ENCODE assay signal across 8 mouse cellular contexts in genomic region chr16:30063984-30064453, GRCm38 (mm10). TPM values are rescaled to one million over a fixed set of nuclear protein-coding genes. Genes with fewer than 3 reads are reported as not detected.
DNase-seq lines count a peak whose midpoint lies in the region; ATAC-seq and TF ChIP-seq lines count a peak whose summit lies in the region.

Gene Hes1, plus strand, starts transcription at chr16:30064384.

- H3K4me3 ChIP-seq in C2C12 (ENCODE audit: insufficient read depth, poor library complexity, severe bottlenecking), result peak within 1 kb of the TSS; percentile 68
- peak within 1 kb of the TSS; percentile 55 for H3K4me3 ChIP-seq in bone marrow, adult 2 months (replicated peaks; ENCODE audit: control insufficient read depth, low read depth, low read length)
- H3K4me3 ChIP-seq in heart, embryonic 12.5 days, result peak within 1 kb of the TSS; percentile 69
- H3K4me3 ChIP-seq in kidney, embryonic 16.5 days (ENCODE audit: low read length), result peak within 1 kb of the TSS; percentile 93
- peak within 1 kb of the TSS; percentile 52 for H3K4me3 ChIP-seq in liver, embryonic 11.5 days (ENCODE audit: low read depth, low read length)
- peak within 1 kb of the TSS; percentile 71 for H3K4me3 ChIP-seq in stomach, embryonic 16.5 days (replicated peaks; ENCODE audit: low read length)

- H3K4me2 ChIP-seq in heart, embryonic 12.5 days, result peak within 1 kb of the TSS; percentile 88
- H3K4me2 ChIP-seq in kidney, embryonic 16.5 days (replicated peaks; ENCODE audit: low read depth, low read length), result peak within 1 kb of the TSS; percentile 90
- peak within 1 kb of the TSS; percentile 94 for H3K4me2 ChIP-seq in liver, embryonic 11.5 days
- peak within 1 kb of the TSS; percentile 94 for H3K4me2 ChIP-seq in stomach, embryonic 16.5 days (ENCODE audit: low read depth, low read length)

- peaks cover 27% of the 10 kb centered on the region for H3K79me3 ChIP-seq in C2C12 (ENCODE audit: low read depth)

- TF ChIP-seq CTCF in C2C12 (IDR thresholded peaks at IDR 0.05; ENCODE audit: control insufficient read depth, insufficient read depth, insufficient read length), result no peak
- no peak for TF ChIP-seq CTCF in bone marrow, adult 2 months (IDR thresholded peaks at IDR 0.05; ENCODE audit: control insufficient read depth, insufficient read depth, low read length)

- H3K9me3 ChIP-seq in heart, embryonic 12.5 days (replicated peaks), result no peaks in the 10 kb centered on the region
- no peaks in the 10 kb centered on the region for H3K9me3 ChIP-seq in kidney, embryonic 16.5 days (ENCODE audit: low read length)
- no peaks in the 10 kb centered on the region for H3K9me3 ChIP-seq in liver, embryonic 11.5 days (ENCODE audit: control insufficient read depth, low read length)
- no peaks in the 10 kb centered on the region for H3K9me3 ChIP-seq in stomach, embryonic 16.5 days (replicated peaks; ENCODE audit: control insufficient read depth, low read length)

- under 1% methylated on average over 57 of the region's 57 CpGs for WGBS in bone marrow, adult 2 months
- WGBS in heart, embryonic 12.5 days, result under 1% methylated on average over 51 of the region's 57 CpGs
- WGBS in kidney, embryonic 16.5 days, result under 1% methylated on average over 45 of the region's 57 CpGs
- WGBS in liver, embryonic 11.5 days, result 0% methylated on average over 49 of the region's 57 CpGs
- under 1% methylated on average over 45 of the region's 57 CpGs for WGBS in stomach, embryonic 16.5 days

- H3K4me1 ChIP-seq in bone marrow, adult 2 months (ENCODE audit: control insufficient read depth, insufficient read depth, low read length), result no peaks in the 10 kb centered on the region; the same call in none of the 2 replicates
- peaks cover 57% of the 10 kb centered on the region for H3K4me1 ChIP-seq in heart, embryonic 12.5 days (replicated peaks)
- peaks cover 53% of the 10 kb centered on the region for H3K4me1 ChIP-seq in kidney, embryonic 16.5 days (ENCODE audit: insufficient read depth, low read length)
- H3K4me1 ChIP-seq in liver, embryonic 11.5 days (replicated peaks; ENCODE audit: control insufficient read depth, insufficient read depth, low read length), result peaks cover 41% of the 10 kb centered on the region
- peaks cover 45% of the 10 kb centered on the region for H3K4me1 ChIP-seq in stomach, embryonic 16.5 days (ENCODE audit: control insufficient read depth, insufficient read depth, low read length)

- TF ChIP-seq POLR2A in bone marrow, adult 2 months (IDR thresholded peaks at IDR 0.05; ENCODE audit: borderline replicate concordance, control insufficient read depth, low read depth, low read length), result no peak

- peak within 1 kb of the TSS; percentile 66 for H3K27ac ChIP-seq in bone marrow, adult 2 months (ENCODE audit: control insufficient read depth, insufficient read depth, low read depth, low read length, poor library complexity)
- peak within 1 kb of the TSS; percentile 99 for H3K27ac ChIP-seq in heart, embryonic 12.5 days (ENCODE audit: poor library complexity, severe bottlenecking)
- peak within 1 kb of the TSS; percentile 98 for H3K27ac ChIP-seq in kidney, embryonic 16.5 days (ENCODE audit: low read length)
- peak within 1 kb of the TSS; percentile 94 for H3K27ac ChIP-seq in liver, embryonic 11.5 days (ENCODE audit: low read depth, low read length)
- H3K27ac ChIP-seq in stomach, embryonic 16.5 days (ENCODE audit: low read length), result peak within 1 kb of the TSS; percentile 99

- peak within 1 kb of the TSS; percentile 85 for H3ac ChIP-seq in C2C12 (ENCODE audit: control insufficient read depth, insufficient read length, low read depth)

- H3K9ac ChIP-seq in heart, embryonic 12.5 days, result peak within 1 kb of the TSS; percentile 88
- peak within 1 kb of the TSS; percentile 92 for H3K9ac ChIP-seq in kidney, embryonic 16.5 days (replicated peaks; ENCODE audit: low read length)
- peak within 1 kb of the TSS; percentile 82 for H3K9ac ChIP-seq in liver, embryonic 11.5 days (ENCODE audit: low read depth, low read length)
- H3K9ac ChIP-seq in stomach, embryonic 16.5 days (ENCODE audit: low read length), result peak within 1 kb of the TSS; percentile 95

- no peaks in the 10 kb centered on the region for H3K27me3 ChIP-seq in C2C12 (ENCODE audit: control insufficient read depth, insufficient read depth, insufficient read length)
- no peaks in the 10 kb centered on the region for H3K27me3 ChIP-seq in heart, embryonic 12.5 days (replicated peaks)
- 0 out of 2 replicates have a peak, but pooled peaks cover 2% of the 10 kb centered on the region for H3K27me3 ChIP-seq in kidney, embryonic 16.5 days (ENCODE audit: insufficient read depth, low read length)
- peaks cover 84% of the 10 kb centered on the region for H3K27me3 ChIP-seq in liver, embryonic 11.5 days (replicated peaks; ENCODE audit: control insufficient read depth, insufficient read depth, low read length)
- H3K27me3 ChIP-seq in stomach, embryonic 16.5 days (ENCODE audit: control insufficient read depth, insufficient read depth, low read length), result no peaks in the 10 kb centered on the region

- peaks cover 35% of the 10 kb centered on the region for H3K79me2 ChIP-seq in C2C12 (ENCODE audit: control insufficient read depth, insufficient read depth)

- peak; percentile 93 for DNase-seq in fibroblast of lung, adult 2 months (ENCODE audit: low read depth)
- DNase-seq in liver, embryonic 11.5 days (ENCODE audit: low spot score), result peak; percentile 90
- DNase-seq in natural killer cell, adult 2 months (ENCODE audit: low spot score in 2 of 2), result peak; percentile 78 to 89

- ATAC-seq in heart, embryonic 12.5 days (ENCODE audit: insufficient number of reproducible peaks, low FRiP score), result peak; percentile 84
- ATAC-seq in kidney, embryonic 16.5 days (ENCODE audit: low FRiP score, low TSS enrichment), result peak; percentile 87
- peak; percentile 78 for ATAC-seq in liver, embryonic 11.5 days (replicated peaks; ENCODE audit: low FRiP score)
- peak; percentile 88 for ATAC-seq in stomach, embryonic 16.5 days (ENCODE audit: insufficient read depth, low FRiP score)

- H3K36me3 ChIP-seq in C2C12 (ENCODE audit: control insufficient read depth, insufficient read depth), result peaks cover 12% of the 10 kb centered on the region
- H3K36me3 ChIP-seq in heart, embryonic 12.5 days, result no peaks in the 10 kb centered on the region
- H3K36me3 ChIP-seq in kidney, embryonic 16.5 days (ENCODE audit: insufficient read depth, low read length), result no peaks in the 10 kb centered on the region
- H3K36me3 ChIP-seq in liver, embryonic 11.5 days (ENCODE audit: control insufficient read depth, insufficient read depth, low read length), result no peaks in the 10 kb centered on the region
- H3K36me3 ChIP-seq in stomach, embryonic 16.5 days (ENCODE audit: control insufficient read depth, insufficient read depth, low read length), result no peaks in the 10 kb centered on the region

TF ChIP-seq in C2C12, 6 proteins besides CTCF, POLR2A, EP300 and RAD21:
- no peak for TF ChIP-seq CEBPB (IDR thresholded peaks at IDR 0.05; ENCODE audit: low read depth)
- TF ChIP-seq FOSL1 (IDR thresholded peaks at IDR 0.05; ENCODE audit: insufficient read depth, low read length, poor library complexity, severe bottlenecking), result no peak
- TF ChIP-seq MYOD1 (IDR thresholded peaks at IDR 0.05; ENCODE audit: control insufficient read depth, insufficient read length, low read depth), result peak; percentile 47
- no peak for TF ChIP-seq MYOG (IDR thresholded peaks at IDR 0.05; ENCODE audit: control insufficient read depth, extremely low read depth, insufficient read length)
- TF ChIP-seq USF1 (IDR thresholded peaks at IDR 0.05; ENCODE audit: low read depth), result peak; percentile 44
- peak; percentile 97 for TF ChIP-seq MAX (IDR thresholded peaks at IDR 0.05)

RNA-seq across cellular contexts. Expression of gene Hes1, which starts in this region (rescaled TPM):
- polyA plus RNA-seq in C2C12 (2012; fragmentation: generic; extraction: Trizol), result 41.9 TPM
- polyA plus RNA-seq in bone marrow, adult 2 months (2011; ENCODE audit: insufficient read depth, insufficient read length, low replicate concordance, missing spikeins), result 1.1 and 12.4 TPM in 2 replicates
- 32.7 and 34.7 TPM in 2 replicates for polyA plus RNA-seq in heart, embryonic 12.5 days (2016; fragmentation: Nextera tagmentation; extraction: Ambion mirVana)
- 45.5 and 45.7 TPM in 2 replicates for polyA plus RNA-seq in kidney, embryonic 16.5 days (2015; fragmentation: Nextera tagmentation; extraction: Ambion mirVana)
- 22.6 and 25.3 TPM in 2 replicates for polyA plus RNA-seq in liver, embryonic 11.5 days (2014; fragmentation: Nextera tagmentation; extraction: Ambion mirVana)
- 34.4 and 38.5 TPM in 2 replicates for polyA plus RNA-seq in stomach, embryonic 16.5 days (2015; fragmentation: Nextera tagmentation; extraction: Ambion mirVana)

Comparison
In these comparisons a context has a peak if more than half of its experiments do, and no peak if none do; other contexts are left out.
1. Peak in every context shown above with its lines: DNase-seq, ATAC-seq, H3K4me3 ChIP-seq and H3K27ac ChIP-seq.